Mouse (Mus musculus) CH12F3 (cell line): ENCODE results near the gene Serpina1f.
"Not testable (repeated sequence)": the region's sequence is repeated elsewhere in the genome, so short reads cannot be mapped to it uniquely, and the experiment has no call there.

Source experiments
- in situ Hi-C: fragments of 300-500 bp; cut with MboI; formaldehyde crosslinking; loops from 2 replicates; pipeline ENCODE4 v1.14.3; 2020; ENCODE audit warnings: low sequenced_read_pairs

Serpina1f gene

GRCm38 (mm10) chr12:103695429-103695828 lies at the start of gene Serpina1f:
TSS of gene Serpina1f (minus strand) at chr12:103695529.
- in situ Hi-C loops: no loop called here

DNA sequence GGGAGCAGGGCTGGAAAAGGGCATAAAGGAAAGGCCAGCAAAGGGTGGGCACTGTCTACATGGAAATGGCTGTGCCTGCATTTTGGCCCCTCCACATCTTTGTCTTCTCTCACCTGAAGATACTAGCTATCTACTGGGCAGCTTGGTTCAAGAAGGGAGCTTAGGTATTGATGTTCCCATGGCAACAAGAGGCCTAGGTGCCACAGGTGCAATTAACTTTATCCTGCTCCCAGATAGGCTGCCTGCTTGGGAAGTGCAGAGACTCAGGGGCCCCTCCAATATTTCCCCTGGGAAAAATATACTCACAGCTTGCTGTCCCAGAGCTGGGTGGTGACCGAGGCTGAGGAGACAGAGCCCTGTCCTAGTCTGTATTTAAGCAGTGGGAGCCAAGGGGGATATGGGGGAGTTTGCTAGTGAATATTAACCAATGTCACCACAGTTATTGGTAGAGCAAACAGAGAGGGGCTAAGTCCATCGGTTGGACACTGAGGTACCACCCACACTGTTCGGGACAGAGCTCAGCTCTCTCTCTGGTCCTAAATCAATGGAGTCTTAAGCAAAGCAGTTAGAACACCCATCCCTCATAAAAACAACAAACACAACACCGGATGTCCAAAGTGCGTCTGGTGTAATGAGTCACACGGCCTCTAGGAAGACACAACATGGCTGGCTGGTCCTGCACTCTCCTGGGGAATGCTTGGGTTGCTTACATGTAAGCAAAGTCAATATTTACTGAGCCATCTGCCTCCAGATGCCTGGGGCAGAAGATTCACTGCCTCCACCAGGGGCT lies 42.7 kb upstream of the Serpina1f start:
- in situ Hi-C loops: not testable (repeated sequence)

DNA sequence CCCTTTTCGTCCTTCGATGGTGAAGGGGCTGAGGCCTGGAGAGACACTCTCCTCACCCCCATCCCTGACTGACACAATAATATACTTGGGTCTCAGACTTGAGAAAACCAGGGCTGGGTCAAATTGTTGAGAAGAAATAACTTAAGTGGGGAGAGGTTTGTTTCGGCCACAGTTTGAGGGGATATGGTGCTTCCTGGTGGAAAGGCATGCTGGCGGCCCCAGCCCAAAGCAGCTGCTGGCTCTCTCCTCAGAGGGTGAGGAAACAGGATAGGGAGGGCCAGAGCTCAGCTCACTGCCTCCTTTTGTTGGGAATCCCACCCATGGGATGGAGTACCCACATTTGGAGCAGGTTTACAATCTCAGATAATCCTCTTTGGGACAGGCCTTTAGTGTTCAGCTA lies 40.2 kb upstream of the Serpina1f start:
- in situ Hi-C loops: not testable (repeated sequence)

DNA sequence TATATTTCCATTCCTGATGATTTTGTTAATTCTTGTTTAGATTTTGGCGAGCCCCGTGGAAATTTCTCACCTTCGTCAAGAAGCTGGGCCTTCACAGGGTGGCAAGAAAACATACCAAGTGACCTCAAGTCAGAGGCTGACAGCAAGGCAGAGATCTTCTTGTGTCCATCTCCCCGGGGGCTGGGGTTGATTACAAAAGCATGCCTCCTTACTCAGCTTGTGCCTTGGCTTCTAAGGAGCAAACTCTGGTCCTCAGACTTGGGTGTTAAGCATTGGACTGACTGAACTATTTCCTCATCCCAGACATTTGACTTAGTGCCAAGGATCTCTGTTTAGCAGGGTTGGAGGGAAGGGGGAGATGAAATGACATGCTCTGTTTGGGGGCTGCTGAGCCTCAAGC lies 39.8 kb upstream of the Serpina1f start:
- in situ Hi-C loops: not testable (repeated sequence)

DNA sequence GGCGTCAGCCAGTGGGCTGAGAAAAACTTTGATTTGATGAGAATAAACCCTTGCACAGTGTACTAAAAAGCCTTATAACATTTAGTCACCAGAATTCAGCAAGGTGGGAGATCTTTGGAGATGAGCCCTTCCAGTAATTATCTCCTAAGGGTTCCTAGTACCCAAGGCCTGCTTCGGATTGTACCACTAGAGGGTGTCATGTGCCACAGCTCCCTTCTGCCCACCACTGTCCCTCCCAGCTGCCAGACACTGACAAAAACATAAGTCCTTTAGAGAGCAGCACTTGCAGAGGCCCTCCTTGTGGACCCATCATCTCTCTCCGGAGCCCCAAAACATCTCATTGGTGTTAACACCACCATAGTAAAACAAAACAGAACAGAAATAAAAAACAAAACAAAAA lies 16.2 kb upstream of the Serpina1f start:
- in situ Hi-C loops: no loop called here

DNA sequence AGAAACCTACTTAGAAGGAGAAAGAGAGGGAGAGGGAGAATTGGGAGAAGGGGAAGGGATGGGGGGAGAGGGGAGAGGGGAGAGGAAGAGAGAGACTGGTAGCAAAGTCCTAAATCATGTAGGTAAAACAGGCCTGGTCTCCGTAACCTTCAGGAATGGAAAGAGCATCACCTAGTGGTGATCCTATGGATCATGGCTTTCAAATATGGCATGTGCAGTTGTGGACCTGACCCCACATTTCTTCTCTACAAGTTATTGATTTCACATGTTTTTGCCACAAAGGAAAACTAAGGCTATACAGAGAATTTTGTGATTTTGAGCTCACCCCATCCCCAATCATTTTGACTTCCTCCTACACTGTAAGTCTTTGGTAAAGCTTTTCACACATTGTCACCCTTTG lies 15.1 kb upstream of the Serpina1f start:
- in situ Hi-C loops: no loop called here

DNA sequence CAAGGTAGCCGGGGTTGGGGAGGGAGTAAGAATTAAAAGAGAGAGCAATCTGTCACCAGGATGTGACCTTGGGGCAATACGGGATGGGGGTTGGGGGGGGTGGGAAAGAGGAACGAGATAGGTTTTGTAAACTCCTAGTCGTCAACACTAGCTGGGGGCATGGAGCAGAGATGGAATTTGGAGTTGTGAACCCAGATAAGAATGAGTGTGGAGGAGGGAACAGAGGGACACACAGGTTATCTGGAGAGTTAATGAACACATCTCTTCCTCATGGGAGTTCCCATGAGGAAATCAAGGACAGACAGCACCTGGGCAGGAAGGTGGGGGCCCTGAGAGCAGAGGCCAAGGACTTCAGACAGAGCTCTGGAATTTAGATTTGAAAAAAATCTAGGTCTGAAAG lies 10.8 kb upstream of the Serpina1f start:
- in situ Hi-C loops: no loop called here

DNA sequence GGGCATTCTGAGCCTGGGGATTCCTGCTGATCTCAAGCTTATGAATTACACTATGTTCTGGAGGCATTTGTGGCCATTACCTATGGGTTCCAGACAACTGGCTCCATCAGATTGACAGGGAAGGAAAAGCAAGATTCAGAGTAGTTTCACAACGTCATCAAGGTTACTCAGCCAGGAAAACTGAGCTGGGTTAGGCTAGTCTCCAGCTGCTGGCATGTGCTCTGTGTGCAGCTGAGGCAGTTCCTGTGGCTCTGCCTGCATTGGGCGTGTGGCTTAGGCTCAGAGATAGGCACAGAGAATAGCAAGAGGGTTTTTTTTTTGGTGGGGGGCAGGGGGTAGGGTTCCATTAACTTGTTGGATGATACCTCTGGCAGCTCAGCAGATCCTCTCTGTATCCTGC lies 10.2 kb upstream of the Serpina1f start:
- in situ Hi-C loops: no loop called here

- in situ Hi-C loops: no loop called here
Measured at GRCm38 (mm10) chr12:103700144-103700750, 4.9 kb upstream of the Serpina1f start.

DNA sequence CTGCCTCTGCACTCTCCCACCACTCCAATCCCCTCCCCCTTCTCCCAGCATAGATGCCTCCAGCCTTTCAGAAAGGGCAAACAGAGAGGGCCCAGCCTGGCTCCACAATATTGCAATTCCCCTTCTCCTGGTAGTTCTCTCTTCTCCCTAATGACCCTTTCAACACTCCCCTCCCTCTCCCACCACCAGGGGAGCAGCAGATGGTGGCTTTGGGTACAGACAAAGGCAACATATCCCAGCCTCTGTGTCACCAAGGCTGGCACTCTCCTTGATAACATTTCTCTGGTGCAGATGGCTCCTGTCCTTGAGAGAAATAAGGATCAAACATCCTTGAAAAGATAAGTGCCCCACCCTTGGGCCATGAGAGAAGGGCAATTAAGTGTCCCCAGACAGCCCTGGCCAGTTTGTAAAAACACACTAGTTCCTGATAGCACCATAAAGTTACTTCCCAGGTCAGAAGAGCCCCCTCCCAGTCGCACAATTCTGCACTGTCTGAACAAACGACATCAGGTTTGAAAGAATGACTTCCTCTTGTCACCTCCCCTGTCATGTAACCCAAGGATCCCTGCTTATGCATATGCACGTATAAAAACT lies 7.0 kb downstream of the Serpina1f start:
- in situ Hi-C loops: no loop called here

DNA sequence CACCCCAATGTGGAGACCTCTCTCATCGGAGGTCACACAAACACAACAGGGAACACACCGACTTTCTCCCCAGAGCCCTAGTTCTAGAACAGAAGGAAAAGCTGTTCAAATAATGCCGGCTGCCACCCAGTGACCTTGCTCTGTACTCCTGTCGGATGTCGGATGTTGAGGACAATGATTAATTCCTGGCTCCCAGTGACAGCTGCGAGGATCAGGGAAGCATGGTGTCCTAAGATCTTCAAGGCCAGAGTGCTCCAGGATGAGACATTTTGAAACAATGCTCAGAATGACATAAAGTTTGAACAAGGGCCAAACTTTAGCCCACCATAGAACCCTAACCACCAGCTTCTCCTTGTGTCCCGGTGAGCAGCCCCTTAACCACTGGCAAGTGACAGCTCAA lies 8.3 kb downstream of the Serpina1f start:
- in situ Hi-C loops: no loop called here

DNA sequence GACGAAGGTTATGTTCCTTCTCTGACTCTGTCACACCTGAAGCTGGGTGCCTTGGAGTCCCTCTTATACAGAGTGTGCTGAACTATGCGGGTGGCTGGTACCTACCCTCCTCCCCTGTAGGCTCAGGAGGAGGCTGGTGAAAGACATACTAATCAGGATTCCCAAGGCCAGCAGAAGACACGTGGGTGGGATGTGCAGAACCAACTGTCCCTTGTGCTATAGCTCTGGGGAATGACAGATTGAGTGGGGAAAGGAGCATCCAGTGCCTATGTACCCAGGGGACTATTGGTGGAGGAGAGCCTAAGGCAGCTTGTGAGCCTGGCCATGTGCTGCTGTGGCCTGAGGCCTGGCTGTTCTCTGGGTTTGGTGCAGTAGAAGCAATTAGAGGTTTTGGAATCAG lies 9.3 kb downstream of the Serpina1f start:
- in situ Hi-C loops: no loop called here

DNA sequence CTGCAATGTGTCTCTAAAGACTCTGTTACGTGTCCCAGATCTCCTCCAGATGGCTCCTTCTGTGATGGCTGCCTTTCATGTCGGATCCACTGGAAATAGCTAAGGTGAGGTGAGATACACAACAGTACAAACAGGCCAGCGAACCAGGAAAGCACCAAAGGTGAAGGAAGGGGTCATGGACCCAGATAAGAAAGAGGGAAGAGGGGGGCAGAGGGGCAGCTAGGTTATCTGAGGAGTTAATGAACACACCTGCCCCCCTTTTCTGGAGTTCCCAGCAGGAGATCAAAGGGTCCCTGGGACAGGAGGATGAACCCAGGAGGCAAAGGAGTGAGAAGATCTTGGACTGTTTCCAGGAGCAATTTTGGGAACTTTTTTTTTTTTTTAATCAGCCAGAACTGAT lies 9.9 kb downstream of the Serpina1f start:
- in situ Hi-C loops: no loop called here

GRCm38 (mm10) chr12:103683775-103684174 lies 11.6 kb downstream of the Serpina1f start:
- in situ Hi-C loops: no loop called here

DNA sequence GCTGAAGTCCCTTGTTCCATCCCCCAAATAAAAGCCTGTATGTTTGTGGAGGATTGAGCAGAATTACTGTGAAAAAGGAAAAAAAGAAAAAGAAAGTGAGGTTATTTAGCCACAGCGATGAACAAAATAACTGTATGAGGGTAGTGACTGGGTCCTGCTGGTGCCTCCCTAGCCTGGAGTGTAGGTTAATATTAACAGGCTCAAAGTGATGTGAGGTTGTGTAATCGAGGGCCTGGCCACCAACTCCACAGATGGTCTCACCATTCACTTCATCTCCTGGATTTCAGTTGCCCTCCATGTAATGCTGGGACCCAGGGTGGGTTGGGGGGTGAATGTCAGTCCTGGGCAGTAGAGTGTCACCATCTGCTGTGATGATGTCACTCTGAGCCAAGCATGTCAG lies 13.6 kb downstream of the Serpina1f start:
- in situ Hi-C loops: no loop called here

DNA sequence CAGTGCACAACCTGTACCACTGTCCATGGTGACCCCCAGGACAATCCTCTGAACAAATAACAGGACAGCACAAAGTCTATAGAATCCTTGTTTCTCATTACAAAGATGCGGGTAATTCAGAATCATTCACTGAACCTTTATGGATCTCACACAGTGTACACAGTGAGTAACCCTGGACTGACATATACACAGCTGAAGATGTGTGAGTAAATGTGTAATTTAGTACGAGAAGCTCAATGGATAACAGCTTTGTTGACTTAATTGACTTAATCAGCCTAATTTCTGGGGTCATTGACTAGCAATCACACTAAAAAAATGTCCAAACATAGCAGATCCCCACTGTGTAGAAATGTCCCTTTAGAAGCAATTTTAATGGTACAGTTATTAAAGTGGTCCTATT lies 14.2 kb downstream of the Serpina1f start:
- in situ Hi-C loops: no loop called here

- in situ Hi-C loops: not testable (repeated sequence)
Measured at GRCm38 (mm10) chr12:103679853-103680252, 15.5 kb downstream of the Serpina1f start.

GRCm38 (mm10) chr12:103676039-103676438 lies 19.3 kb downstream of the Serpina1f start, which contains the start of gene Serpina16:
TSS of gene Serpina16 (minus strand) at chr12:103676139.
- in situ Hi-C loops: no loop called here

- in situ Hi-C loops: no loop called here
Measured at GRCm38 (mm10) chr12:103673179-103673578, 22.1 kb downstream of the Serpina1f start.

DNA sequence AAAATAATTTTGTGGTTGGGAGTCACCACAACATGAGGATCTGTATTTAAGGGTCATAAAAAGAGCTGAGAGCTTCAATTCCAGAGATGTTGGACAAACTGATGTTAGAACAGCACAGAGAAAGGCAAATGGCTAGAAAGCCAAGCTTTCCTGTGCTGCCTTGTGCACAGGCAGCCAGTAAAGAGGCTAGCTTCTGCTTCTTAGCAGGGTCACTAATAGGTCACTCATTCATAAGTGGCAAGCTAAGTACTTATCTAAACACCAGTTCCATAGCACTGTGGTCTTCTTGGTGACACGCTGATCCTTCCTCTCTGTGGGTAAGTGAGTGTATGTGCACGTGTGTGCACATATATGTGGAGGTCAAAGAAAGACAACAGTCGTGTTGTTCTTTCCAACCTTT lies 23.8 kb downstream of the Serpina1f start:
- in situ Hi-C loops: no loop called here

- in situ Hi-C loops: no loop called here
Measured at GRCm38 (mm10) chr12:103670964-103671363, 24.4 kb downstream of the Serpina1f start.

GRCm38 (mm10) chr12:103670344-103670743 lies 25.0 kb downstream of the Serpina1f start:
- in situ Hi-C loops: no loop called here
